Mouse (Mus musculus) embryonic fibroblast, embryonic 13.5 days (primary cell): ENCODE measurements around the gene Rbbp4.

Experiments used
- CTCF ChIP-seq: IDR thresholded peaks from 2 replicates; pipeline ENCODE4 v1.5.1; 2011; ENCODE audit warnings: mild to moderate bottlenecking, control low read depth, low read length, moderate library complexity, borderline replicate concordance; ENCODE audit not compliant: insufficient read depth
- POLR2A ChIP-seq: IDR thresholded peaks from 2 replicates; pipeline ENCODE4 v1.6.1; 2011; ENCODE audit warnings: low read depth, mild to moderate bottlenecking, control low read depth, low read length, moderate library complexity

DNA sequence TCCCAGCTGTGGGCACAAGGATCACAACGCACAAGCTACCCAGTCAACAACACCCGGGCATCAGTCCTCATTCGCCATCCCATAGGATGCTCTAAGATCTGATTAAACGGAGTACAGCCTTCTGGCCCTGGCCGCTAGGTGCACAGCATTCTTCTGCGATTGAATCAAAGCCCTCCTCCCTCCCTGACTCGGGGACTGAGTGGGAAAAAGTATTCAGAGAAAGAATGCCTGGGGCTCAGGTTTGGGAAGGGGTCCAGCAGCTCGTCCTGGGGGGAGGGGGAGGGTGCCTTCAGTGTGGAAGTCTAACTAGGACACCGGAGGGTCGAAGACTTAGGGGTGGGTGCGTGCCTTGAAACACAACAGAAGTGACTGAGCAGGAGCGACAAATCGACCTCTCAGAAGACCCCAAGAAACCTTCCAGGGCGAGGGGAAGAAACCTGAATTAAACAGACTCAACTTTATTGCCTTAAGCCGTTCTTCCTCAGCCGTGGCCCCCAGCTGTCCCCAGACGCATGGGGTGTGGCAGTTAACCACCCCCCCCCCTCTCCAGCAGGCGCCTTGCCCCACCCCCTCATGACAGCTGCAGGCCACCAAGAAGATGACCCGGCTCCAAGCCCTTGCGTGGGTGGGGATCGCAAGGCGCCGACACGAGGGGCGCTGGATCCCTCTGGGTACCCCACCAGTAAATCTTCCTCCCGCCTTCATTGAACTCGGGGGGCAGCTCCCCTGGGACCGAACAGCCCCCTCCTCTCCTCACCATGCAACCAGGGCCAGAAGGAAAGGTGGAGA, 48.3 kb downstream of the Rbbp4 start:
- TF ChIP-seq CTCF, result no peak
- TF ChIP-seq POLR2A, result no peak
